Mouse (Mus musculus) erythroblast, embryonic 14.5 days (primary cell): Measurements from ENCODE around the gene Mpp5.

Experiments
- GATA1 ChIP-seq: IDR thresholded peaks from 2 replicates; pipeline ENCODE4 v1.6.1; 2012; ENCODE audit warnings: low read length, inconsistent platforms, mixed read lengths
- TAL1 ChIP-seq: IDR thresholded peaks from 3 replicates; pipeline ENCODE4 v1.6.1; 2012; ENCODE audit warnings: low read length, inconsistent platforms, mixed read lengths

GRCm38 (mm10) chr12:78848246-78848645, 99.5 kb downstream of the Mpp5 start:
- TF ChIP-seq GATA1, result no peak
- no peak for TF ChIP-seq TAL1
